Mouse (Mus musculus): ENCODE measurements around the gene Dimt1. TPM values are rescaled to one million over a fixed set of nuclear protein-coding genes. Genes with fewer than 3 reads are reported as not detected.
"Not testable (repeated sequence)": the region's sequence is repeated elsewhere in the genome, so short reads cannot be mapped to it uniquely, and the experiment has no call there.

The Dimt1 gene
- polyA plus RNA-seq (2014; fragmentation: Nextera tagmentation; extraction: Ambion mirVana): 27.0 and 31.1 TPM in 2 replicates

DNA sequence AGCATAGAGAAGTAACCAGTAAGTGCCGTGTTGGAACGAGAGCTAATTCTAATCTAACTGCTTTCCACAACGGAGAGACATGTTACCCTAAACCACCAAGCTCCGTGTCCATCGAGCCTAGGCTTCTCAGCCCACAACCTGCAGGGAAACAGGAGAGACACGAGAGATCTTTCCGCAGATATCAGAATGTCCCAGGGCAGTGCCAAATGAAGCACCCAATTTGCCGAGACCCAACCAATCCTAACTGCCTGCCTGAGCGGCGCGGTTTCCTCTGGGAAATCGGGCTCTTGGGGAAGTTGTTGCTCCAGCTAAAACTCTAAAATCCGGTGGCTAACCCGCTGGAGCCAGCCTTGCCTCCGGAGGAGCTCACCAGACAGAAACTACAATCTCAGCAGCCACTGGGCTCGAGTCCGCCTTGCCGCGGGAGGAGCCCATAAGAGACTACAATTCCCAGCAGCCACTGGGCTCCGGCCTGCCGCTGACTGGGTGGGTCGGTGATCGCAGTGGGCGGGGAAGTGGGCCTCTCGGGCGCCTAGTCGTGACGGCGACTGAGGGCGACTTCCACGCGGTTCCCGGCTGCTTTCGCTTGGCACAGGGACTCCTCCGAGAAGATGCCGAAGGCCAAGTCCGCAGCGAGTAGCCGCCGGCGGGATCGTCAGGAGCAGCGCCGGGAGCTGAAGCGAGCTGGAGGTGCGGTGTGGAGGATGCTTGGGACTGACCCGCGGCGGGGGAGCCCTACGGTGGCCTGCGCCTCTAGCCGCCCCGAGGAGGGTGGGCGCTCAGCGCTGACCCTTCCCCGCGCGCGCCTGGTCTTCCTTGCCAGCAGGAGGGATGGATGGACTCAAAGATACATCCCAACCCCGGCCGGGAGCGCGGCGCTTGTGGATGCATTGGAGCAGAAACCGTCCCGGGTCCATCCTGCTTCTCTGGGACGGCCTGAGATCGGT is at the start of gene Dimt1:
Gene Dimt1, plus strand, starts transcription at position 534 of the 947 bp plus-strand sequence.
- Histone ChIP-seq H3K4me3 (ENCODE audit: control insufficient read depth in 1 of 2, insufficient read depth in 1 of 2, low read depth in 1 of 2, low read length in 2 of 2) (peak within 1 kb of the TSS; percentile 66 to 97), H3K36me3 (ENCODE audit: control insufficient read depth, insufficient read depth, low read length) (peaks cover 30% of the 10 kb centered on the region), H3K9ac (ENCODE audit: low read length) (peak within 1 kb of the TSS; percentile 80), H3K9me3 (ENCODE audit: control insufficient read depth, low read length) (no peaks in the 10 kb centered on the region), H3K4me2 (ENCODE audit: low read length) (peak within 1 kb of the TSS; percentile 78), H3K27me3 (ENCODE audit: control insufficient read depth, insufficient read depth, low read length) (no peaks in the 10 kb centered on the region), H3K4me1 (ENCODE audit: control insufficient read depth in 2 of 2, insufficient read depth in 2 of 2, low read length in 2 of 2) (peaks cover 0 to 16% of the 10 kb centered on the region in 2 experiments; a peak in 2 of 4 replicates), H3K27ac (replicated peaks in 1 of 2; ENCODE audit: control insufficient read depth in 1 of 2, insufficient read depth in 1 of 2, low read depth in 2 of 2, low read length in 2 of 2) (peak within 1 kb of the TSS; percentile 85 to 87)
- WGBS: under 1% methylated on average over 66 of the region's 68 CpGs
- peak; percentile 97 for ATAC-seq (ENCODE audit: insufficient number of reproducible peaks, insufficient read depth, low FRiP score, low read depth)

- no peak for ATAC-seq (ENCODE audit: insufficient number of reproducible peaks, insufficient read depth, low FRiP score, low read depth)
- H3K4me2 ChIP-seq (ENCODE audit: low read length): no peak overlapping the region
- peaks cover 54% of the 10 kb centered on the region for H3K36me3 ChIP-seq (ENCODE audit: control insufficient read depth, insufficient read depth, low read length)
- no peak overlapping the region for H3K27ac ChIP-seq (replicated peaks in 1 of 2; ENCODE audit: control insufficient read depth in 1 of 2, insufficient read depth in 1 of 2, low read depth in 2 of 2, low read length in 2 of 2)
- no peaks in the 10 kb centered on the region for H3K9me3 ChIP-seq (ENCODE audit: control insufficient read depth, low read length)
- H3K27me3 ChIP-seq (ENCODE audit: control insufficient read depth, insufficient read depth, low read length): no peaks in the 10 kb centered on the region
- H3K4me3 ChIP-seq (ENCODE audit: control insufficient read depth in 1 of 2, insufficient read depth in 1 of 2, low read depth in 1 of 2, low read length in 2 of 2): no peak overlapping the region
- peaks cover 2 to 16% of the 10 kb centered on the region in 2 experiments for H3K4me1 ChIP-seq (ENCODE audit: control insufficient read depth in 2 of 2, insufficient read depth in 2 of 2, low read length in 2 of 2)
- H3K9ac ChIP-seq (ENCODE audit: low read length): no peak overlapping the region
- 85% methylated on average over 3 of the region's 3 CpGs for WGBS
Measured at GRCm38 (mm10) chr13:106904637-106905036, 42.3 kb upstream of the Dimt1 start.

DNA sequence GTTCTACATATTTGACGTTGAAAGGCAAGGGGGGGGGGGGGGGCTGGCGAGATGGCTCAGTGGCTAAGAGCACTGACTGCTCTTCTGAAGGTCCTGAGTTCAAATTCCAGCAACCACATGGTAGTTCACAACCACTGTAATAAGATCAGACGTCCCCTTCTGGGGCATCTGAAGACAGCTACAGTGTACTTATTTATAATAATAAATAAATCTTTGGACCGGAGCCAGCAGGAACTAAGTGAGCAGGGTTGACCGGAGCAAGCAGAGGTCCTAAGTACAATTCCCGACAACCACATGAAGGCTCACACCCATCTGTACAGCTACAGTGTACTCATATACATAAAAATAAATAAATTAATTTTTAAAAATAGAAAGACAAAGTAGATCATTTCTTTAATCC is 41.8 kb upstream of the Dimt1 start:
- not testable (repeated sequence) for ATAC-seq (ENCODE audit: insufficient number of reproducible peaks, insufficient read depth, low FRiP score, low read depth)

GRCm38 (mm10) chr13:106907273-106907672 is 39.7 kb upstream of the Dimt1 start:
- Histone ChIP-seq H3K27me3 (ENCODE audit: control insufficient read depth, insufficient read depth, low read length) (no peaks in the 10 kb centered on the region), H3K27ac (replicated peaks in 1 of 2; ENCODE audit: control insufficient read depth in 1 of 2, insufficient read depth in 1 of 2, low read depth in 2 of 2, low read length in 2 of 2) (no peak overlapping the region), H3K4me1 (ENCODE audit: control insufficient read depth in 2 of 2, insufficient read depth in 2 of 2, low read length in 2 of 2) (peaks cover 2 to 16% of the 10 kb centered on the region in 2 experiments), H3K4me3 (ENCODE audit: control insufficient read depth in 1 of 2, insufficient read depth in 1 of 2, low read depth in 1 of 2, low read length in 2 of 2) (no peak overlapping the region), H3K4me2 (ENCODE audit: low read length) (no peak overlapping the region), H3K36me3 (ENCODE audit: control insufficient read depth, insufficient read depth, low read length) (peaks cover 51% of the 10 kb centered on the region), H3K9me3 (ENCODE audit: control insufficient read depth, low read length) (no peaks in the 10 kb centered on the region), H3K9ac (ENCODE audit: low read length) (no peak overlapping the region)
- ATAC-seq (ENCODE audit: insufficient number of reproducible peaks, insufficient read depth, low FRiP score, low read depth): no peak
- whole genome bisulfite sequencing: 99% methylated on average over 4 of the region's 4 CpGs

More for the DNA sequence above, 41.8 kb upstream of the Dimt1 start:
- not testable (repeated sequence) for H3K4me2 ChIP-seq (ENCODE audit: low read length); H3K9ac ChIP-seq (ENCODE audit: low read length); H3K27me3 ChIP-seq (ENCODE audit: control insufficient read depth, insufficient read depth, low read length); H3K4me3 ChIP-seq (ENCODE audit: control insufficient read depth in 1 of 2, insufficient read depth in 1 of 2, low read depth in 1 of 2, low read length in 2 of 2); H3K27ac ChIP-seq (replicated peaks in 1 of 2; ENCODE audit: control insufficient read depth in 1 of 2, insufficient read depth in 1 of 2, low read depth in 2 of 2, low read length in 2 of 2); H3K9me3 ChIP-seq (ENCODE audit: control insufficient read depth, low read length)
- peaks cover 2 to 16% of the 10 kb centered on the region in 2 experiments for H3K4me1 ChIP-seq (ENCODE audit: control insufficient read depth in 2 of 2, insufficient read depth in 2 of 2, low read length in 2 of 2)
- 89% methylated on average over 6 of the region's 6 CpGs for WGBS
- peaks cover 54% of the 10 kb centered on the region for H3K36me3 ChIP-seq (ENCODE audit: control insufficient read depth, insufficient read depth, low read length)

- no peaks in the 10 kb centered on the region for H3K9me3 ChIP-seq (ENCODE audit: control insufficient read depth, low read length)
- H3K27ac ChIP-seq (replicated peaks in 1 of 2; ENCODE audit: control insufficient read depth in 1 of 2, insufficient read depth in 1 of 2, low read depth in 2 of 2, low read length in 2 of 2): no peak overlapping the region
- H3K27me3 ChIP-seq (ENCODE audit: control insufficient read depth, insufficient read depth, low read length): no peaks in the 10 kb centered on the region
- WGBS: 89% methylated on average over 10 of the region's 10 CpGs
- no peak overlapping the region for H3K4me3 ChIP-seq (ENCODE audit: control insufficient read depth in 1 of 2, insufficient read depth in 1 of 2, low read depth in 1 of 2, low read length in 2 of 2)
- no peak overlapping the region for H3K4me2 ChIP-seq (ENCODE audit: low read length)
- peaks cover 51% of the 10 kb centered on the region for H3K36me3 ChIP-seq (ENCODE audit: control insufficient read depth, insufficient read depth, low read length)
- H3K4me1 ChIP-seq (ENCODE audit: control insufficient read depth in 2 of 2, insufficient read depth in 2 of 2, low read length in 2 of 2): no peaks in the 10 kb centered on the region
- no peak overlapping the region for H3K9ac ChIP-seq (ENCODE audit: low read length)
- ATAC-seq (ENCODE audit: insufficient number of reproducible peaks, insufficient read depth, low FRiP score, low read depth): no peak
Measured at GRCm38 (mm10) chr13:106910096-106910495, 36.8 kb upstream of the Dimt1 start.

DNA sequence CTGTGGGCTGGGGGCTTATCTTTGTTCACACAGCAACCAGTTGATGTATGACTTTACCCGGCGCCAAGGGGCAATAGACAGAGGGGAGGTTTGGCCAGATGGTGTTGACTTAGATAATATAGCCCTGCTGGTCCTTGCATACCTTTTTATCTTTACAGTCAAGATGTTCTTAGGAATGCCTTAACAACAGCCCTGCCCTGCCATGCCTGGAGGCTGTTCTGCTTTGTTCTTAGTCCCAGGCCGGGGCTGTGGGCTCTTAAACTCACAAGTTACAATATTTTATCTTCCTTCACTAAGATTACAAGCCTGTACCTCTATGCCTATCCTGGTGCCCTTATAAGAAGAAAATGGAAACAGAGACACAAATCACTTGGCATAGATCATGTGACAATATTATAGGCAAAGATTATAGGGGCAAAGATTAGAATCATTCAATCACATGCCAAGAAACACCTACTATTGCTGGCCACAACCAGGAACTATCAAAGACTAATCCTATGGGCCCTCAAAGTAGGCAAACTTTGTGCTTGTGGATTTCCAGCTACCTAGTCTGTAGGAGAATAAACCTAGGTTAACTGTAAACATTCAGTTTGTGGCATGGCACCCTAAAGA is 33.7 kb upstream of the Dimt1 start:
- WGBS: 33% methylated on average over 3 of the region's 3 CpGs
- no peak for ATAC-seq (ENCODE audit: insufficient number of reproducible peaks, insufficient read depth, low FRiP score, low read depth)
- no peak overlapping the region for H3K4me2 ChIP-seq (ENCODE audit: low read length)
- no peaks in the 10 kb centered on the region for H3K27me3 ChIP-seq (ENCODE audit: control insufficient read depth, insufficient read depth, low read length)
- H3K27ac ChIP-seq (replicated peaks in 1 of 2; ENCODE audit: control insufficient read depth in 1 of 2, insufficient read depth in 1 of 2, low read depth in 2 of 2, low read length in 2 of 2): no peak overlapping the region
- H3K9ac ChIP-seq (ENCODE audit: low read length): no peak overlapping the region
- no peak overlapping the region for H3K4me3 ChIP-seq (ENCODE audit: control insufficient read depth in 1 of 2, insufficient read depth in 1 of 2, low read depth in 1 of 2, low read length in 2 of 2)
- H3K4me1 ChIP-seq (ENCODE audit: control insufficient read depth in 2 of 2, insufficient read depth in 2 of 2, low read length in 2 of 2): peaks cover 0 to 5% of the 10 kb centered on the region in 2 experiments; a peak in 1 of 4 replicates
- H3K36me3 ChIP-seq (ENCODE audit: control insufficient read depth, insufficient read depth, low read length): peaks cover 26% of the 10 kb centered on the region
- no peaks in the 10 kb centered on the region for H3K9me3 ChIP-seq (ENCODE audit: control insufficient read depth, low read length)

GRCm38 (mm10) chr13:106918322-106919050 is 28.4 kb upstream of the Dimt1 start:
- ATAC-seq (ENCODE audit: insufficient number of reproducible peaks, insufficient read depth, low FRiP score, low read depth): no peak
- peak overlapping the region in 1 of 2 experiments; percentile 38; a peak in 1 of 4 replicates for H3K27ac ChIP-seq (replicated peaks in 1 of 2; ENCODE audit: control insufficient read depth in 1 of 2, insufficient read depth in 1 of 2, low read depth in 2 of 2, low read length in 2 of 2)

More at GRCm38 (mm10) chr13:106918322-106919050, 28.4 kb upstream of the Dimt1 start:
- Histone ChIP-seq H3K9me3 (ENCODE audit: control insufficient read depth, low read length) (no peaks in the 10 kb centered on the region), H3K4me2 (ENCODE audit: low read length) (no peak overlapping the region), H3K27me3 (ENCODE audit: control insufficient read depth, insufficient read depth, low read length) (no peaks in the 10 kb centered on the region), H3K4me3 (ENCODE audit: control insufficient read depth in 1 of 2, insufficient read depth in 1 of 2, low read depth in 1 of 2, low read length in 2 of 2) (no peak overlapping the region), H3K4me1 (ENCODE audit: control insufficient read depth in 2 of 2, insufficient read depth in 2 of 2, low read length in 2 of 2) (peaks cover 0 to 9% of the 10 kb centered on the region in 2 experiments; a peak in 1 of 4 replicates), H3K9ac (ENCODE audit: low read length) (no peak overlapping the region; the same call in 1 of the 2 replicates), H3K36me3 (ENCODE audit: control insufficient read depth, insufficient read depth, low read length) (peaks cover 43% of the 10 kb centered on the region)
- WGBS: 32% methylated on average over 7 of the region's 7 CpGs

Measured in heart, embryonic 14.5 days (tissue).